Mouse (Mus musculus) Patski (cell line): ENCODE measurements around the gene Robo1. TPM values are rescaled to one million over a fixed set of nuclear protein-coding genes. Genes with fewer than 3 reads are reported as not detected.

ENCODE experiments used
- ATAC-seq: fragments of 100-300 bp; one replicate; pipeline ENCODE4 v1.8.0; 2021
- CTCF ChIA-PET: fragments of 350-600 bp; sonication (Branson Sonifier 250); formaldehyde crosslinking; loops from one replicate; lab custom pipeline; 2022; ENCODE audit warnings: inconsistent platforms; lab: Charles Lee
- POLR2A ChIA-PET: fragments of 350-600 bp; sonication (Branson Sonifier 250); formaldehyde crosslinking; loops from one replicate; lab custom pipeline; 2022; ENCODE audit warnings: antibody characterized with exemption, inconsistent platforms; lab: Charles Lee
- DNase-seq: peaks from one replicate; pipeline ENCODE4 v3.0.0-alpha.2; 2011; ENCODE audit warnings: low read depth, low spot score
- H3K27me3 ChIP-seq: fragments of 371-371 bp; one replicate; pipeline ENCODE4 v1.5.1; 2021
- CTCF ChIP-seq: fragments of 100-300 bp; IDR thresholded peaks from one replicate; pipeline ENCODE4 v1.5.1; 2021
- in situ Hi-C: fragments of 300-500 bp; cut with MboI; formaldehyde crosslinking; loops from 3 replicates; pipeline ENCODE4 v1.11.1; 2018; ENCODE audit warnings: low pct_unique_long_range_greater_than_20kb, mixed read lengths
- polyA plus RNA-seq: library from polyadenylated mRNA; unstranded; gene quantifications from one replicate; pipeline ENCODE4 v1.2.3, GENCODE M21; 2021

The Robo1 gene
- polyA plus RNA-seq, 1 experiment from 2014 or later, result not detected

DNA sequence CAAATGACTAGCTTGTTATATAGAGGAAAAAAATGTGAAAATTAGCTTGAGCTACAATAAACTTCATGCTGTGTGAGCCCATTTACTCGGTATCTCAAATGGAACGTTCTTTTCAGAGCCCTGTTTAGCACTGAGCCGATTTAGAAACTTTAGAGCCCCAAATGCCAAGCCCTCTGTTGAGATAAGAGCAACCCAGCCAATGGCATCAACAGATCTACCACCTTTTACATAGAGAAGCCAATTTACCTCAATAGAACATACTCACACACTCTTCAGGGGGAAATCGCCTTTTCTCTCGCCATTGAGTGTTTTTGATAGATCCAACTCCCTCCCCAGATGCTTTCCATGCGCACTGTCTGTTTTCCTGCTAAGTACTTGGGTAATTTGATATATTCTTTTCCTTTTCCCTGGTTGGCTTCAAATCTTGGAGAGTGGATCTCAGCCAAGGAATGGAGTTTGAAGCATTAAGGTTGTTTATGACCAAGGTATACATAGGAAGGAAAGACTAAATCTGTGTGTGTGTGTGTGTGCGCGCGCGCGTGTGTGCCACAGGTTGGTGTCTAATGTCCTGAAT lies 378.5 kb downstream of the Robo1 start:
- ChIA-PET CTCF (no interaction called here), POLR2A (no interaction called here)
- TF ChIP-seq CTCF, result no peak
- H3K27me3 ChIP-seq, result peaks cover 10% of the 10 kb centered on the region
- in situ Hi-C loops, result no loop called here
- DNase-seq (no peak), ATAC-seq (no peak)

DNA sequence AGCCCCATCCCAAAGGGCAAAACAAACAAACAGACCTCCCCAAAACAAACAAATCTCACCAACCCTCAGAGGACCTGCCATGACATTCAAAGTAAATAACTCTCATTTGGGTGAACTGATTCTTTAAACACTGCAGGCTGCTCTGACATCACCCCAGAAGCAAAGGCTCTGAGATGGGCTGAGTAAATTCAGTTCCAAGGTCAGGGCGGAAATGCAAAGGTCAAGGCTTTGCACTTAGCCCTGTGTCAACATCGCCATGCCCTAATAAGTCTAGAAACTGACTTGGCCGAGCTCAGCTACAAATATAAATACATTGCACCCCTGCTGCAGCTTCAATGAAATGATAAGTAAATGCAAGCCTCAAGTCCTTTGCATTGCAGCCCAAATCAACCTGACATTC lies 379.5 kb downstream of the Robo1 start:
- no peak for ATAC-seq
- CTCF ChIA-PET, result no interaction called here
- no peak for DNase-seq
- H3K27me3 ChIP-seq, result peaks cover 10% of the 10 kb centered on the region
- in situ Hi-C loops, result no loop called here
- TF ChIP-seq CTCF, result no peak
- POLR2A ChIA-PET, result no interaction called here

DNA sequence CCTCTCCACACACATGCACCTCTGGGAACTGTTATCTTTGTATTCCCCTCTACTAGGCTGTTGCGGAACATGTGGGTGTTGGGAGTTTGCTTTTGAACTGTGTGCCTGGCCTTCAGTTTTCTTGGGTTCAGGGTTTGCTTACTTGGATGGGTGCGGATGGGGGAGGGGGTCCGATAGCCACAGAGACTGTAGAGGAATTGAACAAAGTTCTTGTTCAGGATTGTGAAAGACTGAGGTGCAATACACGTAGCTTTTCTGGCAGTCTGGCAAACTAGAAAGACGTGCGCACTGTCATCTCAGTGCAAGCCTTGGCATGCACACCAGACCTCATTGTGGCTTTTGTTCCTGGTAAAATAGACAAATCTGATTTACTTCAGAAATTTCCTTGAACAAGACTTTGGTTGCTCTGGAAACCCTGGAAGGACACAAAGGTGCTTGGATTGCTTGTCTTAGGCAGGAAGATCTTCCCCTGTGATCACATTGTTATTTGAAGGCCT lies 380.1 kb downstream of the Robo1 start:
- no peak for TF ChIP-seq CTCF
- peaks cover 10% of the 10 kb centered on the region for H3K27me3 ChIP-seq
- CTCF ChIA-PET, result interaction anchor here (1.2 kb wide), 1 partner anchor 11 kb away, joined by 3 read pairs; no protein-coding TSS in a partner anchor
- POLR2A ChIA-PET, result no interaction called here
- ATAC-seq, result no peak
- DNase-seq, result no peak
- in situ Hi-C loops, result no loop called here

- ATAC-seq (no peak), DNase-seq (no peak)
- ChIA-PET POLR2A (no interaction called here), CTCF (no interaction called here)
- in situ Hi-C loops, result no loop called here
- H3K27me3 ChIP-seq, result peaks cover 10% of the 10 kb centered on the region
- TF ChIP-seq CTCF, result no peak
Measured at GRCm38 (mm10) chr16:72691909-72692308, 383.8 kb downstream of the Robo1 start.

- peaks cover 7% of the 10 kb centered on the region for H3K27me3 ChIP-seq
- POLR2A ChIA-PET, result no interaction called here
- DNase-seq (no peak), ATAC-seq (no peak)
- in situ Hi-C loops, result no loop called here
- CTCF ChIA-PET, result no interaction called here
- no peak for TF ChIP-seq CTCF
Measured at GRCm38 (mm10) chr16:72693446-72694274, 385.6 kb downstream of the Robo1 start.

GRCm38 (mm10) chr16:72694787-72695186 lies 386.7 kb downstream of the Robo1 start:
- ChIA-PET CTCF (no interaction called here), POLR2A (no interaction called here)
- ATAC-seq (no peak), DNase-seq (no peak)
- H3K27me3 ChIP-seq, result peaks cover 2% of the 10 kb centered on the region
- no peak for TF ChIP-seq CTCF
- in situ Hi-C loops, result no loop called here

DNA sequence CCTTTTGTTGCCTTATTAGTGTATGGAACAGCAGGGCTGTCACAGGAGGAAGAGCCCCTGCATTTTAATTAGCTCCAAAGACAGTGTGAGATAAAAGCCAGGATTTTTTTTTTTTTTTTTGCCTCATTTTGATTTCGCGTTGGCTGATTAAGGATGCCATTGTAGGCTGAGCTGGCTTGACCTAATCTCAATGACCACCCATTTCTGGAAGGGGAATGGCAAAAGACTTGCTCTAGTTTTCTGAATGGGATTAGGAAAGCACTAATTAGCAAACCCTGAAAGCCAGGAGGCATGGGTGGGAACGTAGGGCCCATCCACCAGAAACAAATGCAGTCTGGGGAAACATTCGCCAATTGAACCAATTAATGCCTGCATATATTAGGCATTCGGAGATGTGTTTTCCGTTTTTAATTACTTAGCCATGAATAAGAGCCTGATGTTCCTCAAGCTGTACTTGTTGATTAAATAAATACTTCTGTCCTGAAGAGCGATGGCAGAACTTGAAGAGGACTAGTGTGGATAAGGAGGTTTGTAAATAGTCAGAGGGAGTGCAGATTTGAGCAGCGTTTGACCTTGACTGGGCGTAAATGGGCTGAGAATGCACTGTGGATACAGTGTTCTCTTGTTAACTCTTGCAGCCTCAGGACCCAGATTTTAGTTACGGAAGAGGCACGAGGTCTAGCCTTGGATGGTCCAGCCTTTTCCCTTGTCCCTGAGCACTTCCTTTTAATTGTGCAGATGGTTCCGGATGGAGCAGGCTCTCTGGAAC lies 391.3 kb downstream of the Robo1 start:
- DNase-seq (no peak), ATAC-seq (no peak)
- no peak for TF ChIP-seq CTCF
- POLR2A ChIA-PET, result no interaction called here
- no peaks in the 10 kb centered on the region for H3K27me3 ChIP-seq
- in situ Hi-C loops, result no loop called here
- CTCF ChIA-PET, result no interaction called here

- POLR2A ChIA-PET, result no interaction called here
- no peak for ATAC-seq
- CTCF ChIA-PET, result no interaction called here
- no peaks in the 10 kb centered on the region for H3K27me3 ChIP-seq
- no peak for DNase-seq
- no peak for TF ChIP-seq CTCF
- in situ Hi-C loops, result no loop called here
Measured at GRCm38 (mm10) chr16:72700297-72700696, 392.2 kb downstream of the Robo1 start.

DNA sequence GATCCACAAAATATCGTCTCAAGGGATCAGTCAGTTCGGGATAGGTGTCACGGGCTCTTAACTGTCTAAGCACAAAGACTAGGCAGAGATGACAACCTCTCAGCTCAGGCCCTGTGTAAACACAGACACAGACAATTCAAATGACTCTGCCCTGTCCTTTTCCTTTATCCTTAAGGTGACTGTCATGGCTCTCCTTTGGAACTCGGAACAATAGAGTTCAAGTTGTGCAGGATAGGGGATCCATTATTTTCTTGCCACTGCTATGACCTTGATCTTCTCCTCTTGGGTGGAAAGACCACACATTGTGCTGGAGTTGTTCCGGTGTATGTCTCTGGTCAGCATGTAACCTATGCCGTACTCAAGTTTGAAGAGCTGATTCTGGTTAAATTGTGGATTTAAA lies 395.4 kb downstream of the Robo1 start:
- no peak for ATAC-seq
- CTCF ChIA-PET, result no interaction called here
- no peak for TF ChIP-seq CTCF
- no peaks in the 10 kb centered on the region for H3K27me3 ChIP-seq
- POLR2A ChIA-PET, result no interaction called here
- DNase-seq, result no peak
- in situ Hi-C loops, result no loop called here

DNA sequence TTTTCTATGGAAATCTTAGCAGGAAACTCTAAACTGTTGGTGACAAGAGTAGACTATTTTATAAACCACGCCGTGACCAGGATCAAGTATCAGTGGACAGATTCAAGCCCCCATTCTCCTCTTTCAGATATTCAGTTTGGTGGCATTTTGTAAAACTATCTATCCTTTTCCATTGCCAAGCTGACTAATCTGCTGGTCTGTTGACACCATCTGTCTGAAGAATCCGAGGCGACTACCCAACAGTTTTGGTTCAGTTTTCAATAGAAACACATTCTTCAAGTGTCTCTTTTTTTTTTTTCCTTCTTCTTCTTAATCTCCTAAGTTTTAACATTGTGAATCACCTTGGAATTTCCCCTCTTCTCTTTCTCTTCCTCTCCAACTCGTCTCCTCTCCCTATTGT lies 397.7 kb downstream of the Robo1 start:
- no peak for ATAC-seq
- CTCF ChIA-PET, result no interaction called here
- DNase-seq, result no peak
- H3K27me3 ChIP-seq, result no peaks in the 10 kb centered on the region
- POLR2A ChIA-PET, result no interaction called here
- no peak for TF ChIP-seq CTCF
- in situ Hi-C loops, result no loop called here

DNA sequence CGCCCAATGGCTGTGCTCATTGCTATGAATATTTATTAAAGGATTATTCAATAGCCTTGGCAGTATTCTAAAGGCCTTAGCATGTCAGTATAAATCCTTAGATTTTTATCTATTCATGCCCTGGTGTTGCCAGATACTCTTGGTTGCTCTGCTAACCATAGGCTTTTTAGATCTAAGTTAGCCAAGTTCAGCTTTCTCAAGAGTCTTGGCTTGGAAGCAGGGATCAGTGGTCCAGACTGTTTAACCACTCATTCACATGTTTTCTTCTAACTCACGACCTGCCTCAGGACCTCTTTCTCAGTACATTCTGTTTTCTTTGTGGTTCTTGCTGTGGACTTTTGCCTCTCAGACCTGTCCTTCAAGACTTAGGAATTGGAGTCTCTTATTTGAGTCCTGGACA lies 400.4 kb downstream of the Robo1 start:
- CTCF ChIA-PET, result no interaction called here
- TF ChIP-seq CTCF, result no peak
- in situ Hi-C loops, result no loop called here
- no peaks in the 10 kb centered on the region for H3K27me3 ChIP-seq
- POLR2A ChIA-PET, result no interaction called here
- no peak for ATAC-seq
- no peak for DNase-seq
